Mouse (Mus musculus): ENCODE measurements around the gene Cfap58.

GRCm38 (mm10) chr19:47935530-47935929, 1.9 kb upstream of the Cfap58 start:
- no peak for TF ChIP-seq CTCF (conservative IDR thresholded peaks at IDR 0.05; ENCODE audit: insufficient read depth, insufficient read length, low read depth, low read length)
- TF ChIP-seq POLR2A (IDR thresholded peaks at IDR 0.05; ENCODE audit: low read depth, low read length), result no peak
